Mouse (Mus musculus) activated CD4-positive, CD25-positive, alpha-beta regulatory T cell, adult 4 months (primary cell): ENCODE results near the gene Ccdc96. TPM values are rescaled to one million over a fixed set of nuclear protein-coding genes. Genes with fewer than 3 reads are reported as not detected.

Experiments
- ATAC-seq: one replicate; pipeline ENCODE4 v1.8.0; 2017
- polyA plus RNA-seq, 2 experiments: library from polyadenylated mRNA; unstranded; fragments of 100-300 nt; shearing (Covaris generic); gene quantifications; one replicate each; pipeline ENCODE4 v1.2.1; 2017

The Ccdc96 gene
- polyA plus RNA-seq, 2 experiments from 2014 or later, result not detected

DNA sequence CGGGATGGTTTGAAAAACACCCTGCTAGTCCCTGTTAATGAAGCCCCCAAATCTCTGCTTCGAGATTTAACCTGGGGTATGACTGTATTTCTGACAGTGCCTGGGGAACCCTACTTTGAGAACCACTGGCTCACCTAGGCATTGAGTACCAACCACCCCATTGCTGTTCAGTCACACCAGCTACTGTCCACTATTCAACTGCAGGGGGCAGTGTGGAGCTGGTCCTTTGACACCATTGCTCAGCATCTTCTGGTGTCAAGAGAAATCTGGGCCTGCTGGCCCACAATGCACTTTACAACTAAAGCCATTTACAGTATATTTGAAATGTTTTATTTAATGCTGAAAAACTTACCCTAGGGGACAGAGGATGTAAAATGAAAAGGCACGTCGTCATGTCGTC, 10.1 kb upstream of the Ccdc96 start:
- peak; percentile 65 for ATAC-seq

DNA sequence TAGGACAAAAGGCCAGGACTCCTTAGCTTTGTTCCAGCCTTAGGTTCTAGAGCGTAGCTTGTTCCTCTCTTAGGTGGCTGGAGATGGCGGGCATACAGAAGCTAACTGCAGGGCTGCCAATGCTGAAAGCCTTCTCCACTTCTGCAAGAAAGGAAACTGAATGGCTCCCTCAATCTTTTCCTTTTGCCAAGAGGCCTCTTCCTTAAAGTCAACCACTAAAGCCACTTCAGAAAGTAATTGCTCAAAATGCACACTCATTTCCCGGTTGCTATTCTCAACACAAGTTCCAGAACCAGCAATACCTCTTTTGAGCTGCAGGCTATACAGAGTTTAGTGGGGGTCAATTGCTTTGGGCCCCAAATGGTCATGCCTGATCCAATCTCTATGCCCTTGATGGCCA, 6.9 kb upstream of the Ccdc96 start:
- no peak for ATAC-seq

DNA sequence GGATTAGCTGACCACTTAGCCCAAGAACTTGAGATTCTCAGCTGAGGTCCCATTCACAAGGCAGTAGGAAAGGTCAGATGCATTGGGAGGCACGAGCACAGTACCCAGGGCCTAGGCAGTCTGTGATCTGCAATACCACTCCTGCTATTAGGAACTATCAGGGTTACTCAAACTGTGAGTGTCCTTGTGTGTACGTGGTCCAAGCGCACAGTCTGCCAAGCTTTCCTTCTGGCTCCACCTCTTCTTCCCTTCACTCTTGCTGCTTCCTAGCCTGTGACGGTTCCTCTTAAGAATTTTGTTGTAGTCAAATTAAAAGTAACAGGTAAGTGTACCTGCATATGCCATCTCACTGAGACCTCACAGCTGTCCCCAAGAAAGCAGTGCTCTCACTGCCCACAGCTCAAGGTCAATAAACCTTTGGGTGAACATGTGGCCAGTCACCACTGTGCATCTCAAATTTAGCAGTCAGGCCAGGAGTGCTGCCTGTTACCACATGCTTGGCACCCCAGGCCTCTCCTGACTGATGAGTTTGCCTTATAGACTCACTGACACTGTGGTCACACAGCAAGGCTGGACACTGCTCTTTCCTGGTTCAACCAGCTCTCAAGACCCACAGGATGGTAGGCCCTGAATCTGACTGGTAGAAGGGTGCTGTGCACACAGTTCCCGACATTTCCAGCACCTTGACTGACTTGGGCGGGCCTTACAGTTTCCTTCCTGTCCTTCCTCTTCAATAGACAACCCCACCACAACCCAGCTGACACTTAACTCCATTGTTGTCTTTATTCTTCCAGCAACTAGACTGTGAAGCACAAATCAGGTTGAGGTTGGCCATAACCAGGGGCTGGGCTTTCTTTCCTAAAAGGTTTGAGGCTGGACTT, 5.6 kb upstream of the Ccdc96 start:
- ATAC-seq, result no peak

GRCm38 (mm10) chr5:36479735-36480134, 4.7 kb upstream of the Ccdc96 start:
- ATAC-seq, result no peak

DNA sequence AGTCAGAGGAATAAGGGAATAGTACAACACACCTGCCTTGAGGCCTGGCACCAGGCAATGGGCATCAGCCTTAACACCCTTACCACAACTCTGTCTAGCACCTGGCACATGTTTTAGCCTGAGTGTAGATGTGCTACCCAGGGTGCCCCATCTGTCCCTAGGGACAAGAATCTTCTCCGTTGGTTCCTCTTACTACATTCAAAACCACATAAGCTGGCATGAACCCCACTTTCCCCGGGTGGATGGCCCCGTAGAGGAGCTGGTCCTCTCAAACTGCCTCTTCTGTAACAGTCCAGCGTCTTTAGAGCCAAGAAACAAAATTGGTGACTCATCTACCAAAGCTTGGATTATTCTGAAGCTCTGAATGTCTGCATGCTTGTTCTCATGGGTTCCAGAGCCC, 4.0 kb upstream of the Ccdc96 start:
- no peak for ATAC-seq

- ATAC-seq, result no peak
These were observed 3.3 kb upstream of the Ccdc96 start for GRCm38 (mm10) chr5:36481114-36481513.

DNA sequence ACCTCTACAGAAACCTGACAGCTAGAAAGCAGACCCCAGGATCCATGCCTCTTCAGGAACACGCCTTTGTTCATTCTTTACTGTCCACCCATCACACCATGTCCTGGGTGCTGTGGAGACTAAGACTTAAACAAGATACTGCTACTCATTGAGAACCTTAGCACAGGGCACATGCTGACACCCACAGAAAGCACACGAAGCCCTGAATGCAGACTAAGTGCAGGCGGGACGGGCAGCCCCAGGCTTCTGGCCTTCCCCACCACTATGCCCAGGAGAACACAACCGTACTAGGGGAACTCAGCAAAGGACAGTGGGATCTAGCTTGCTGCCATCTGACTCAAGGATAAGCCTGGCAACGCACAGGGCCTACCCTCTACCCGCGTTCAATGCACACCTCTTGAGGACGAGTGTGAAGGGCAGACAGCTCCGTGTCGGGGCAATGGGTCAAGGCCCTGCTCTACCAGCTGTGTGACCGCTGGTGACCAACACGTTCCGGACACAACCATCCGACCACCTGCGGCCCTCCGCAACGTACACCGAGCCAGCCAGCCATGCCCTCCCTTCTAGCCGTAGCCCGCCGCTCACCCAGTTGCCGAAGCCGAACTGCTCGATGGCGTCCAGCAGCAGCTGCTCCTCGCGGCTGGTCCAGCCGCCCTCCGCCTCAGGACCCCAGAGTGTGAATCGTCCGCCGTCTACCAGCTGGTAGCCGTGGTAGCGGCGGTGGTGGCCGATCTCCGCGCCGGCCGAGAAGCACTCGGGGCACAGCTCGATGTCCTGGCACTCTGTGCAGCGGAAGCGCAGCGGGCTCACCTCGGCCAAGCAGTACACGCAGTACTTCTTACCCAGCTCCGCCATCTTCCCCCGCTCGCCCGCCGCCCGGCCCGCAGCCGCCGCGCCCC, 936 bp upstream of the Ccdc96 start:
- ATAC-seq, result peak; percentile 38

- no peak for ATAC-seq
These were observed 918 bp downstream of the Ccdc96 start for GRCm38 (mm10) chr5:36485306-36485705.

DNA sequence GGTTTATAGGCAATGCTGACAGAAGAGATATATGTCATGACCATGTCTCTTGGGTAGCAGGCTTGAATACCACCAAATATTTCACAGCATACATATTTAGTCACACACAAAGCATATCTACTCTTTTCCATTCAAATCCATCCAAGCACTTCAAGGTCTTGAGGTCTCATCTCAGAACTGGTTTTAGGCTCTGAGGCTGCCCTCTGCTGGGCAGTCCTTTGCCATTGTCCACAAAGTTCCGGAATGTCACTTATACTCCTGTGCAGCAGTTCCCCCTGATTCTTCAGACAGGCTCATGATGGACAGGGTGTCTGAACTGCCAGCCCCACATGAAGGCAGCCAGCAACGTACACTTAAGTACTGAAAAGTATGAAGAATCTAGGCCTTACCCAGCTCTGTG, 4.8 kb downstream of the Ccdc96 start:
- no peak for ATAC-seq

- no peak for ATAC-seq
These were observed 9.5 kb downstream of the Ccdc96 start for GRCm38 (mm10) chr5:36493919-36494318.

GRCm38 (mm10) chr5:36494709-36495108, 10.3 kb downstream of the Ccdc96 start:
- ATAC-seq, result no peak

GRCm38 (mm10) chr5:36505235-36505634, 20.8 kb downstream of the Ccdc96 start:
- no peak for ATAC-seq

DNA sequence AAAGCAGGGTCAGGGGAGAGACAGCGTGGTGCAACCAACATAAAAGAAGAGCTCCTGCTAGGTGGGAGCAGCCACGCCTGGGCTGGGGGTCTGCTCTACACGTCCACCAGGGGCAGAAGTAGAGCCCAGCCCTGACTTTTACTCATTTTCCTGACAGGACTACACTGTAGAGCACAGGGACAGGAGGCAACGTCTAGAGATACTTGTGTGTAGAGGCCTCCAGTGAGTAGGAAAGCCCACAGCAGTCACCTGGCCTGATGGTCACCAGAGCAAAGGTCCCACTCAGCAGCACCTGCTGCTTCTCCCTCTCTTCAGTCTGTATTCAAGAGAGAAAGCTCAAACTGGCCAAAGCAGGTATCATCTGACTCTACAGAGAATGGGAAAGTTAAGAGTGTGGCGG, 21.3 kb downstream of the Ccdc96 start:
- no peak for ATAC-seq

DNA sequence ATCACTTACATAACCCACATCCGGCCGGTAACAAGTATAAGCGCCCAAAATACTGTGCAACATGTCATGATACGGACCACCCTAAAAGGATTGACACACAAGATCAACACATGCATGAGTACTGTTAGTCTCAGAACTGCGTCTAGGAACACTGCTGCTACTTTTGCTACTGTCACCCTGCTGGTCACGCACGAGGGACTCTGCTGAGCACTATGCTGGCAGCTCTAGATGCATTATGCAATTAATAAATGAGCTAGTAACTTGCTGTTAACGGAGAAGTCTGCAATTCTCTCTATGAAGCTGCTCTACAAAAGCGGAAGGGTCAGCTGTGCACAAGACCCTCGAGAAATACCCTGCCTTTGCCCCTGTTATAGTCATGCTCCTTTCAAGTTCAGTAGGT, 24.0 kb downstream of the Ccdc96 start:
- ATAC-seq, result no peak

DNA sequence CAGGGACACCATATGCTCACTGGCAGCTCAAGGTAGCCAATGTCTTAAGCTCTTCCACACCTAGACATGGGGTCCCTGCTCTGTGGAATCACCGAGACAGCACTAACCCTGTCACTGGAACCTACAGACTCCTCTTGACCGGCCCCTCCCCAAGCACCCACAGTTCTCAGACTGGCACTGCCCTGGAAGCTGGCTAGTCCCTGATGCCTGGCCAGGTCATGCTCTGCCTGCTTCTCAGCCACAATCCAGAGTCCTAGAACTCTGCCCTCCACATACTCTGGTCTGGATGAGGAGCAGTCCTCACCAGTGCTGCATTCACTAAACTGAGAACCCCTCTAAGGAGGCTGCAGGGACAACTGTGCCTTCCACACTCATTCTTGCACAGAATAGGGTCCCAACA, 26.6 kb downstream of the Ccdc96 start:
- no peak for ATAC-seq

DNA sequence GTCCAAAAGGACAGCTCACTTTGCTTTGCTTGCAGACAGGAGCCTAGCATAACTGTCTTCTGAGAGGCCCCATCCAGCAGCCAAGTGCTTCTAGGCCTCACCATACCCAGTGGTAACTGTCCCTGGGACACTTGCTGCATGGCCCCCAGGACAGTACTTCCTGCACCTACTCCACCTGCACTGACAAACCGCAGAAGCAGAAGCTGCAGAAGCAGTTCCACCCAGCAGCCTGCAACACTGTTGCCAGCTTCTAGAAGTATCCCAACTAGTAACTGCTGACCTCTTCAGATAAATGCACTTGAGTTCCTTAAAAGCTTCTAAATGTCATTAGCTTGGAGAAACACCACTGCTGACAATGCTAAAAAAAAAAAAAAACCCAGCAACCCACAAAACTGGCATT, 30.7 kb downstream of the Ccdc96 start:
- ATAC-seq, result no peak

DNA sequence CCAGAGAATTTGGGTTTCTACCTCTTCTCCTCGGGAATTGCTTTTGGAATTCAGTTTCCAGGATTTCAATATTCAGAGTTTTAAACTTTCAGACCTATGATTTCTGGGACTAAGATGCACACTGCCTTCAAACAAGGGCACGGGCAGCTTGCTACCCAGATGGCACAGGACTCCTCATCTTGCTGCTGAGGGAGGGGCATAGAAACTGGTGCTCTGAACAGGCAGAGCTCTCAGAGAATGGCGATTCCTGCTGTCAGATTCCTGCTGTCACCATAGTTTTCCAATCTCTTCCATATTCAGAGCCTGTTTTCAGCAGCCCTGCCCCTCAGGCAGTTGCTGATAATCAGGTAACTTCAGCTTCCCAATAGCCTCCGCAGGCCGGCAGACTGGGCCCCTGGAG, 31.2 kb downstream of the Ccdc96 start:
- ATAC-seq, result no peak

DNA sequence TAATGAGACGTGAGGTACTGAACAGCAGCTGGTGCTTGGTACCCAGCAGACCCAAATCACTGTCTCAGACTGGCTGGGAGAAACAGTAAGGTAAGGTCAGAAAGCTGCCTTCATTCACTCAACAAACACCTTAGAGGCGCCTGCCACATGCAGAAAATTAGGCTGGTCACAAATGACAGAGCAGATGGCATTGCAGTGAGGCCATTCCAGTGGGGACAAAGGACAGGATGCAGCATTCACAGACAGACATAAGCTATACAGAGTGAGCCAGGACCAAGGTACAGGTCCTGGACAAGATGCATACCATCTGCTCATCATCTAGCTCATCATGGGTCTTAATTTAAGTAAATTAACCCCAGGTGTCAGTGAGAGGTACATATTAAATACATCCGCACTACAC, 33.2 kb downstream of the Ccdc96 start:
- no peak for ATAC-seq

- no peak for ATAC-seq
These were observed 35.4 kb downstream of the Ccdc96 start for GRCm38 (mm10) chr5:36519751-36520150.

DNA sequence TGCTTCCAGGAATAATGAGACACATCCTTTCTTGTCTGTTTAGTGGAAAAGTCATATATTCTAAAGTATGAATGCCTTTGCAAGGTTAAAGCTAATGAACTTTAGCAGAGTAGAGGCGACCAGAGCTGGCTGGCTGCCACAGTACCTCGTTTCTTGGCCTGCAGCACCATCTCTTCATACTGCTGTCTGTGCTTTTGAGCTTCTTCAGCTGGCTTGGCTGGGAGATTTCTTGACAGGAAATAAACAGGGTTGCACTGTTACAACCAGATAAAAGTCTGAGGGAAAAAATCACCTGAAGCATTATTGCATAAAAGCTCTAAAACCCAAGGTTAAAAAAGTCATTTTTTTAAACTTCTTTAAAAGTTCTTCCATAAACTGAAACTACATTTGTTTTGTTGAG, 38.4 kb downstream of the Ccdc96 start:
- ATAC-seq, result no peak

DNA sequence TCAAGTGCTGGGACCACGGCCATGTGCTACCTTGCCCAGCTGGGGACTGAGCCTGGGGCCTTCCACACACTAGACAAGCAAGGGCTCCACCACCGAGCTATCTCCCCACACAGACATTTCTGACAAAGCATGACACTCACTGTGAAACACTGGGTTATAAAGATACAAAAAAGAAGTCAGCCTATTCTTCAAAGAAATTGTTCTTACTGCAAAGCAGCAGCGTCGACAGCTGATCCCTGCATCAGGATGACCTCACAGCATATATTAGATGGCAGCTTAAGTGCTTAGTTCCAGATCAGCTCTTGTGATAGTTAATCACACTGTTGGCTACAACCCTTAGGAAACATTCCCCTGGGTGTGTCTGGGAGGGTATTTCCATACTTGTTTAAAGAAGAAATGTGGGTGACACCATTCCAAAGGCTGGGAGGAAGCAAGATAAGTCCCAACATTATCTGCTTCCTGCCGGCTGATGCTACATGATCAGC, 38.9 kb downstream of the Ccdc96 start:
- no peak for ATAC-seq

DNA sequence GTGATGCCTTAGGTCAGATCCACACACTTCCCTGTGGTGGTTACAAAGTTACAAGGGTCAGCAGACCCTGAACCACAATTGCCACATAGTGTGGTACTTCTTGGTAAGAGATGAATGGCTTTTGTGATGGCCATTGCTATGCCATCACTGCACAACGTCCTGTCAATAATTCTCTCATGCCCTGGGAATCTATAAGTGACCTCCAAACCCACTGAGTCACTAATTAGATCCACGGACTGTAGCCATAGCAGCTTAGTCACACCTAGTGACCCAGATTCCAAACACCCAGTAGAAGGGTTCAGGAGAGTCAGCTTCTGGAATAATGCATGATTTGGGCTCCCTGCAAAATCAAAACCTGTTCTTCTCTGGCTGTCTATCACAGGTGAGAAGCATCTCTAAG, 40.8 kb downstream of the Ccdc96 start:
- ATAC-seq, result no peak

DNA sequence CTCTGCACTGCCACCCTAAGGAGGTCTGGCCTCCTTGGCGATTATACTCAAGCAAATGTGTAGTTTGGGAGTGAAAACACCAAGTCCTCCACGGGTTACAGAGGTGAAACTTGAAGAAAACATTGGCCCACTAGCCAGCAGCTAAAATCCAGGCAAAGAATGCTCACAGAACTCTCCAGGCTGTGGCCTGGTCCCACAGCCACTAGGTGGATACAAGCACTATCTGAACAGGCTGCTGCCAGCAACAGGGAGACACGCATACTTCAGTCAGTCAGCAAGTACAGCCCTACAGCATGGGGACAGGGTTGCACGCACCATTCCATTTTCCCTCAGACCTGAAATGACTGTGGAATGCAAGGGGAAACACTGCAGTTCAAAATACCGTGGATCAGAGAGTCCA, 41.9 kb downstream of the Ccdc96 start:
- ATAC-seq, result no peak

- no peak for ATAC-seq
These were observed 42.5 kb downstream of the Ccdc96 start for GRCm38 (mm10) chr5:36526921-36527320.
